ENCODE assay signal across 7 mouse cellular contexts in the genomic region with DNA sequence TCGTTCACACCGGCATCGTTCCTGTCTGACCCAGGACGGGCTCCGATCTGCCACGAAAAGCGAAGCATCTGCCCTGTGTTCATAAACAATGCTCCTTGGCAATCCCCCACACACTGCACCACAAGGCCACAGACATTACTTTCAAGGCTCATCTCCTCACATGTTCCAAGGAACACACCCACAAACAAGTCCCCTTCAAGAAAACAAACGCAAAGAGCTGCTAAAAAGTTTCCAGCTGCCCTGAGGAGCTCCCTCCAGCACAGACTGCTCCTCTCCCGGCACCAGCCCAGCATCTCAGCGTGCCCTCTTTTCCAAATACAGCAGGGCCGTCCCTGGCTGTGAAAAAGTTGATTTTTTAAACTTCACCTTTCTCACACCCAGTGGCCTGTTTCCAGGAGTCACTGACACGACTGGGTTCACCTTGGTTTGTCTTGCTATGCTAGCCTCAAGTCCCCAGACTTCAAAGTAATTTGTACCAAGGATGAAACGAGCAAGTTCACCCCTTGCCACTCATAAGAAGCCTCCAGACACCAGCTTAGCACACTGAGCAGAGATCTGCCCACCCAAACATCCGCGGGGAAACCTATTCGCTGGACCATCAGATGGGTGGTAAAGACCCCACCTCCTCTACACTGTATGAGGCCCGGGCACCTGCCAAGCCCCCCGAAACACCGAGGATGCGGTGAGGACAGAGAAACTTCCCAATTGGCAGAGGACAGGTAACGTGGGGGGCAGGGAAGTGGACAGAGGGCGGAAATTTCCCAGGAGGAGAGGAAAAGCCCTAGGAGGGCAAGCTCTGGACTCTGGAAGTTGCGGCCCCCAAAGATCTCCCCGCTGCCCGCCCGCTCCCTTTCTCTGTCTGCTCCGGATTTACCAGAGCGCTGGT. TPM values are rescaled to one million over a fixed set of nuclear protein-coding genes. Genes with fewer than 3 reads are reported as not detected.
DNase-seq lines count a peak whose midpoint lies in the region; ATAC-seq lines count a peak whose summit lies in the region.

No protein-coding gene starts in this region.

- 7% methylated on average over 26 of the region's 28 CpGs for WGBS in lung, embryonic 15.5 days
- WGBS in forebrain, embryonic 11.5 days = 14% methylated on average over 24 of the region's 28 CpGs
- WGBS in limb, embryonic 10.5 days = 10% methylated on average over 28 of the region's 28 CpGs
- WGBS in neural tube, embryonic 11.5 days = 11% methylated on average over 25 of the region's 28 CpGs

- peaks cover 8% of the 10 kb centered on the region; the same call in 1 of the 2 replicates for H3K27me3 ChIP-seq in lung, embryonic 15.5 days
- H3K27me3 ChIP-seq in forebrain, embryonic 11.5 days (ENCODE audit: control insufficient read depth, insufficient read depth, low read length) = peaks cover 5% of the 10 kb centered on the region; the same call in 1 of the 2 replicates
- H3K27me3 ChIP-seq in limb, embryonic 10.5 days (ENCODE audit: low read depth, poor library complexity, severe bottlenecking) = peaks cover 24% of the 10 kb centered on the region
- H3K27me3 ChIP-seq in neural tube, embryonic 11.5 days (ENCODE audit: control insufficient read depth, insufficient read depth, low read length) = peaks cover 16% of the 10 kb centered on the region

- no peak for DNase-seq in lung, postnatal 14 days
- peak; percentile 52 to 58 for DNase-seq in cerebellum, adult 18-20 months
- no peak for DNase-seq in forebrain, embryonic 11.5 days (ENCODE audit: low spot score)
- DNase-seq in limb, embryonic 10.5 days (ENCODE audit: low spot score) = no peak
- DNase-seq in neural tube, embryonic 11.5 days (ENCODE audit: low spot score) = peak; percentile 21
- DNase-seq in frontal cortex, postnatal 14 days (ENCODE audit: low spot score in 2 of 2) = no peak

- peak overlapping the region; percentile 96 for H3K4me2 ChIP-seq in lung, embryonic 15.5 days
- H3K4me2 ChIP-seq in forebrain, embryonic 11.5 days (ENCODE audit: low read depth, low read length, severe bottlenecking) = peak overlapping the region; percentile 92
- peak overlapping the region; percentile 97 for H3K4me2 ChIP-seq in neural tube, embryonic 11.5 days (ENCODE audit: low read depth)

- peak overlapping the region; percentile 54 for H3K9ac ChIP-seq in lung, embryonic 15.5 days
- H3K9ac ChIP-seq in forebrain, embryonic 11.5 days (ENCODE audit: low read length) = peak overlapping the region; percentile 62
- H3K9ac ChIP-seq in neural tube, embryonic 11.5 days (ENCODE audit: low read length) = peak overlapping the region; percentile 53

- peaks cover 15% of the 10 kb centered on the region; the same call in 1 of the 2 replicates for H3K4me1 ChIP-seq in lung, embryonic 15.5 days
- H3K4me1 ChIP-seq in forebrain, embryonic 11.5 days (replicated peaks; ENCODE audit: control insufficient read depth, insufficient read depth, low read length) = 0 out of 2 replicates have a peak, but pooled peaks cover 4% of the 10 kb centered on the region
- H3K4me1 ChIP-seq in limb, embryonic 10.5 days = peaks cover 20% of the 10 kb centered on the region
- no peaks in the 10 kb centered on the region for H3K4me1 ChIP-seq in neural tube, embryonic 11.5 days (ENCODE audit: control insufficient read depth, insufficient read depth, low read length)

- H3K4me3 ChIP-seq in lung, embryonic 15.5 days = peak overlapping the region; percentile 75
- H3K4me3 ChIP-seq in forebrain, embryonic 11.5 days (ENCODE audit: low read depth, low read length) = peak overlapping the region; percentile 67
- peak overlapping the region; percentile 74 for H3K4me3 ChIP-seq in limb, embryonic 10.5 days
- H3K4me3 ChIP-seq in neural tube, embryonic 11.5 days (ENCODE audit: low read depth, low read length) = peak overlapping the region; percentile 69

- ATAC-seq in lung, embryonic 15.5 days (ENCODE audit: borderline replicate concordance, extremely low read depth, low FRiP score, low TSS enrichment) = no peak
- ATAC-seq in forebrain, embryonic 11.5 days (replicated peaks; ENCODE audit: low FRiP score) = peak; percentile 3; the same call in 1 of the 2 replicates
- ATAC-seq in neural tube, embryonic 11.5 days (ENCODE audit: insufficient read depth, low FRiP score, low TSS enrichment) = no peak

- no peaks in the 10 kb centered on the region for H3K36me3 ChIP-seq in lung, embryonic 15.5 days
- no peaks in the 10 kb centered on the region for H3K36me3 ChIP-seq in forebrain, embryonic 11.5 days (ENCODE audit: control insufficient read depth, insufficient read depth, low read length)
- no peaks in the 10 kb centered on the region for H3K36me3 ChIP-seq in limb, embryonic 10.5 days
- H3K36me3 ChIP-seq in neural tube, embryonic 11.5 days (ENCODE audit: control insufficient read depth, insufficient read depth, low read length) = no peaks in the 10 kb centered on the region

- peak overlapping the region; percentile 83 for H3K27ac ChIP-seq in lung, embryonic 15.5 days
- no peak overlapping the region for H3K27ac ChIP-seq in forebrain, embryonic 11.5 days (ENCODE audit: low read depth, low read length)
- H3K27ac ChIP-seq in limb, embryonic 10.5 days = peak overlapping the region; percentile 86
- H3K27ac ChIP-seq in neural tube, embryonic 11.5 days (ENCODE audit: low read depth, low read length) = peak overlapping the region; percentile 34; the same call in 1 of the 2 replicates

- no peaks in the 10 kb centered on the region for H3K9me3 ChIP-seq in lung, embryonic 15.5 days
- no peaks in the 10 kb centered on the region for H3K9me3 ChIP-seq in forebrain, embryonic 11.5 days (ENCODE audit: control insufficient read depth, low read length)
- no peaks in the 10 kb centered on the region for H3K9me3 ChIP-seq in limb, embryonic 10.5 days (replicated peaks)
- H3K9me3 ChIP-seq in neural tube, embryonic 11.5 days (ENCODE audit: control insufficient read depth, low read length) = no peaks in the 10 kb centered on the region

RNA-seq across cellular contexts. Expression of a gene that starts 0.8 kb away (rescaled TPM):
- 10.5 and 11.0 TPM in 2 replicates for polyA plus RNA-seq in lung, embryonic 15.5 days (2015; fragmentation: Nextera tagmentation; extraction: Ambion mirVana)
- 4.2 and 4.7 TPM in 2 replicates for polyA plus RNA-seq in forebrain, embryonic 11.5 days (2014; fragmentation: Nextera tagmentation; extraction: Ambion mirVana)
- polyA plus RNA-seq in limb, embryonic 10.5 days (2016; fragmentation: Nextera tagmentation; extraction: Ambion mirVana) = 3.2 and 4.0 TPM in 2 replicates
- polyA plus RNA-seq in neural tube, embryonic 11.5 days (2014; fragmentation: Nextera tagmentation; extraction: Ambion mirVana) = 4.2 and 5.4 TPM in 2 replicates

Comparison
In these comparisons a context has a peak if more than half of its experiments do, and no peak if none do; other contexts are left out.
1. DNase-seq: peak in cerebellum, adult 18-20 months (2 of 2) and neural tube, embryonic 11.5 days (single experiment); none in lung, postnatal 14 days (single experiment), forebrain, embryonic 11.5 days (single experiment), limb, embryonic 10.5 days (single experiment) and frontal cortex, postnatal 14 days (0 of 2).
2. Peak in every context shown above with its lines, with median percentiles within 50 percentile points of each other: H3K4me2 ChIP-seq, H3K4me3 ChIP-seq and H3K9ac ChIP-seq.